Mouse (Mus musculus) liver, embryonic 18 days (tissue): Measurements from ENCODE around the gene Fabp7. TPM values are rescaled to one million over a fixed set of nuclear protein-coding genes. Genes with fewer than 3 reads are reported as not detected.

Experiments used
- polyA plus RNA-seq: library from polyadenylated mRNA; depleted of rRNA; stranded (reverse); fragments of >200 nt; gene quantifications from 2 replicates; pipeline ENCODE4 v1.2.3, GENCODE M21; 2012; rRNA removed

Gene Fabp7
- 0.57 and 0.77 TPM in 2 replicates for polyA plus RNA-seq

GRCm38 (mm10) chr10:57784876-57785150 lies at the start of gene Fabp7:
TSS of gene Fabp7 (plus strand) at chr10:57784881.

GRCm38 (mm10) chr10:57794018-57794417 lies 9.3 kb downstream of the Fabp7 start, which contains the start of gene Smpdl3a:
TSS of gene Smpdl3a (plus strand) at chr10:57794335.

Other genes with a start within 250 kb of the Fabp7 start
- 1.1 and 1.5 TPM in 2 replicates for gene Pkib, start 152.9 kb upstream of the Fabp7 start, polyA plus RNA-seq
- 30.6 and 32.6 TPM in 2 replicates for gene Smpdl3a, start 9.5 kb downstream of the Fabp7 start, polyA plus RNA-seq